ENCODE assay signal across 8 mouse cellular contexts in genomic region chr9:44334396-44335330, GRCm38 (mm10). TPM values are rescaled to one million over a fixed set of nuclear protein-coding genes. Genes with fewer than 3 reads are reported as not detected.
DNase-seq lines count a peak whose midpoint lies in the region; ATAC-seq and TF ChIP-seq lines count a peak whose summit lies in the region.

H2afx (plus strand) TSS chr9:44334694.

- peak within 1 kb of the TSS; percentile 77 for H3K4me2 ChIP-seq in heart, embryonic 15.5 days
- peak within 1 kb of the TSS; percentile 98 for H3K4me2 ChIP-seq in liver, embryonic 14.5 days (ENCODE audit: low read depth)
- H3K4me2 ChIP-seq in neural tube, embryonic 11.5 days (ENCODE audit: low read depth) = peak within 1 kb of the TSS; percentile 53
- H3K4me2 ChIP-seq in stomach, postnatal 0 days (replicated peaks; ENCODE audit: low read depth) = peak within 1 kb of the TSS; percentile 94

- H3K27ac ChIP-seq in forebrain, embryonic 10.5 days = peak within 1 kb of the TSS; percentile 97
- H3K27ac ChIP-seq in heart, embryonic 15.5 days = peak within 1 kb of the TSS; percentile 98
- H3K27ac ChIP-seq in liver, embryonic 14.5 days = peak within 1 kb of the TSS; percentile 97
- peak within 1 kb of the TSS; percentile 93 for H3K27ac ChIP-seq in neural tube, embryonic 11.5 days (ENCODE audit: low read depth, low read length)
- H3K27ac ChIP-seq in stomach, postnatal 0 days (replicated peaks) = peak within 1 kb of the TSS; percentile 92

- H3K9ac ChIP-seq in heart, embryonic 15.5 days = peak within 1 kb of the TSS; percentile 82
- H3K9ac ChIP-seq in liver, embryonic 14.5 days (replicated peaks) = peak within 1 kb of the TSS; percentile 99
- peak within 1 kb of the TSS; percentile 97 for H3K9ac ChIP-seq in neural tube, embryonic 11.5 days (ENCODE audit: low read length)
- peak within 1 kb of the TSS; percentile 91 for H3K9ac ChIP-seq in stomach, postnatal 0 days (ENCODE audit: low read length)

- ATAC-seq in heart, embryonic 15.5 days (replicated peaks; ENCODE audit: insufficient number of reproducible peaks, insufficient read depth, low FRiP score, low read depth) = peak; percentile 93
- ATAC-seq in liver, embryonic 14.5 days (ENCODE audit: insufficient read depth) = peak; percentile 84
- peak; percentile 96 for ATAC-seq in neural tube, embryonic 11.5 days (ENCODE audit: insufficient read depth, low FRiP score, low TSS enrichment)
- peak; percentile 95 for ATAC-seq in stomach, postnatal 0 days (ENCODE audit: low FRiP score, low TSS enrichment)

- H3K4me1 ChIP-seq in forebrain, embryonic 10.5 days = peaks cover 15% of the 10 kb centered on the region
- H3K4me1 ChIP-seq in heart, embryonic 15.5 days (replicated peaks) = peaks cover 24% of the 10 kb centered on the region
- peaks cover 13 to 14% of the 10 kb centered on the region in 2 experiments for H3K4me1 ChIP-seq in liver, embryonic 14.5 days (replicated peaks; ENCODE audit: control insufficient read depth in 2 of 2, insufficient read depth in 2 of 2, low read length in 1 of 2)
- H3K4me1 ChIP-seq in neural tube, embryonic 11.5 days (ENCODE audit: control insufficient read depth, insufficient read depth, low read length) = peaks cover 6% of the 10 kb centered on the region
- H3K4me1 ChIP-seq in stomach, postnatal 0 days (replicated peaks; ENCODE audit: control insufficient read depth, insufficient read depth) = no peaks in the 10 kb centered on the region

- WGBS in forebrain, embryonic 10.5 days = under 1% methylated on average over 91 of the region's 91 CpGs
- under 1% methylated on average over 88 of the region's 91 CpGs for WGBS in heart, embryonic 15.5 days
- under 1% methylated on average over 88 of the region's 91 CpGs for WGBS in liver, embryonic 14.5 days (ENCODE audit: insufficient replicate concordance)
- WGBS in neural tube, embryonic 11.5 days = under 1% methylated on average over 87 of the region's 91 CpGs
- under 1% methylated on average over 68 of the region's 91 CpGs for WGBS in stomach, postnatal 0 days

- peaks cover 80% of the 10 kb centered on the region for H3K36me3 ChIP-seq in forebrain, embryonic 10.5 days (replicated peaks)
- peaks cover 64% of the 10 kb centered on the region for H3K36me3 ChIP-seq in heart, embryonic 15.5 days
- H3K36me3 ChIP-seq in liver, embryonic 14.5 days (replicated peaks; ENCODE audit: control insufficient read depth, insufficient read depth, low read depth) = peaks cover 73% of the 10 kb centered on the region
- H3K36me3 ChIP-seq in neural tube, embryonic 11.5 days (ENCODE audit: control insufficient read depth, insufficient read depth, low read length) = peaks cover 20% of the 10 kb centered on the region
- H3K36me3 ChIP-seq in stomach, postnatal 0 days (ENCODE audit: control insufficient read depth, insufficient read depth, low read length) = peaks cover 24% of the 10 kb centered on the region; the same call in 1 of the 2 replicates

- H3K9me3 ChIP-seq in forebrain, embryonic 10.5 days = peaks cover 16% of the 10 kb centered on the region
- H3K9me3 ChIP-seq in heart, embryonic 15.5 days (replicated peaks) = no peaks in the 10 kb centered on the region
- H3K9me3 ChIP-seq in liver, embryonic 14.5 days (ENCODE audit: control insufficient read depth, low read length) = no peaks in the 10 kb centered on the region
- no peaks in the 10 kb centered on the region for H3K9me3 ChIP-seq in neural tube, embryonic 11.5 days (ENCODE audit: control insufficient read depth, low read length)
- no peaks in the 10 kb centered on the region for H3K9me3 ChIP-seq in stomach, postnatal 0 days (ENCODE audit: control insufficient read depth, low read length)

- no peaks in the 10 kb centered on the region for H3K27me3 ChIP-seq in forebrain, embryonic 10.5 days (ENCODE audit: poor library complexity, severe bottlenecking)
- no peaks in the 10 kb centered on the region for H3K27me3 ChIP-seq in heart, embryonic 15.5 days
- no peaks in the 10 kb centered on the region for H3K27me3 ChIP-seq in liver, embryonic 14.5 days (ENCODE audit: control insufficient read depth, insufficient read depth, low read length)
- H3K27me3 ChIP-seq in neural tube, embryonic 11.5 days (ENCODE audit: control insufficient read depth, insufficient read depth, low read length) = no peaks in the 10 kb centered on the region
- H3K27me3 ChIP-seq in stomach, postnatal 0 days (ENCODE audit: control insufficient read depth, insufficient read depth, low read length) = no peaks in the 10 kb centered on the region

- TF ChIP-seq CTCF in liver, embryonic 14.5 days (IDR thresholded peaks at IDR 0.05; ENCODE audit: low read depth) = peak; percentile 64
- TF ChIP-seq CTCF in stomach, postnatal 0 days (IDR thresholded peaks at IDR 0.05; ENCODE audit: low read depth) = peak; percentile 75

- H3K4me3 ChIP-seq in forebrain, embryonic 10.5 days = peak within 1 kb of the TSS; percentile 94
- H3K4me3 ChIP-seq in heart, embryonic 15.5 days = peak within 1 kb of the TSS; percentile 71
- peak within 1 kb of the TSS; percentile 95 to 97 for H3K4me3 ChIP-seq in liver, embryonic 14.5 days (ENCODE audit: insufficient read depth in 1 of 2, low read depth in 2 of 2, low read length in 2 of 2)
- H3K4me3 ChIP-seq in neural tube, embryonic 11.5 days (ENCODE audit: low read depth, low read length) = peak within 1 kb of the TSS; percentile 98
- peak within 1 kb of the TSS; percentile 78 for H3K4me3 ChIP-seq in stomach, postnatal 0 days (ENCODE audit: low read depth, low read length)

- peak; percentile 96 to 97 for DNase-seq in CD8-positive naive resting alpha-beta T cell, adult 2 months (ENCODE audit: low read depth in 2 of 2, low spot score in 2 of 2)
- DNase-seq in c-Kit-positive CD71-negative TER-119-negative erythroid progenitor cells, embryonic 14.5 days (ENCODE audit: low read depth) = peak; percentile 97
- peak; percentile 99 for DNase-seq in forebrain, embryonic 10.5 days (ENCODE audit: extremely low spot score, low spot score)
- DNase-seq in kidney, postnatal 25 days = peak; percentile 99
- DNase-seq in liver, embryonic 14.5 days (ENCODE audit: low read depth in 3 of 3, low spot score in 3 of 3) = peak; percentile 100
- DNase-seq in neural tube, embryonic 11.5 days (ENCODE audit: low spot score) = peak; percentile 98
- DNase-seq in stomach, postnatal 0 days (ENCODE audit: low spot score) = peak; percentile 98

- TF ChIP-seq EP300 in liver, embryonic 14.5 days (IDR thresholded peaks at IDR 0.05; ENCODE audit: low read depth) = peak; percentile 79
- peak; percentile 54 for TF ChIP-seq EP300 in stomach, postnatal 0 days (optimal IDR thresholded peaks at IDR 0.05)

RNA-seq across cellular contexts. Expression of gene H2afx, which starts in this region (rescaled TPM):
- polyA plus RNA-seq in forebrain, embryonic 10.5 days (2016; fragmentation: Nextera tagmentation; extraction: Ambion mirVana) = 524 and 528 TPM in 2 replicates
- 167 and 187 TPM in 2 replicates for polyA plus RNA-seq in heart, embryonic 15.5 days (2015; fragmentation: Nextera tagmentation; extraction: Ambion mirVana)
- 177 and 217 TPM in 2 replicates for polyA plus RNA-seq in liver, embryonic 14.5 days (2012; rRNA removed)
- polyA plus RNA-seq in liver, embryonic 14.5 days (2014; fragmentation: Nextera tagmentation; extraction: Ambion mirVana) = 168 and 190 TPM in 2 replicates
- 366 and 382 TPM in 2 replicates for polyA plus RNA-seq in neural tube, embryonic 11.5 days (2014; fragmentation: Nextera tagmentation; extraction: Ambion mirVana)
- 78.7 and 93.6 TPM in 2 replicates for polyA plus RNA-seq in stomach, postnatal 0 days (2015; fragmentation: Nextera tagmentation; extraction: Ambion mirVana)

Comparison
In these comparisons a context has a peak if more than half of its experiments do, and no peak if none do; other contexts are left out.
1. Peak in every context shown above with its lines: DNase-seq, ATAC-seq, H3K4me3 ChIP-seq and H3K27ac ChIP-seq.